Mouse (Mus musculus): ENCODE results near the gene En2.
A peak's percentile ranks its signal among the peaks of the same experiment; 100 is the strongest.

En2 gene

GRCm38 (mm10) chr5:28191201-28192098 lies 26.0 kb downstream of the En2 start:
- DNase-seq: no peak

DNA sequence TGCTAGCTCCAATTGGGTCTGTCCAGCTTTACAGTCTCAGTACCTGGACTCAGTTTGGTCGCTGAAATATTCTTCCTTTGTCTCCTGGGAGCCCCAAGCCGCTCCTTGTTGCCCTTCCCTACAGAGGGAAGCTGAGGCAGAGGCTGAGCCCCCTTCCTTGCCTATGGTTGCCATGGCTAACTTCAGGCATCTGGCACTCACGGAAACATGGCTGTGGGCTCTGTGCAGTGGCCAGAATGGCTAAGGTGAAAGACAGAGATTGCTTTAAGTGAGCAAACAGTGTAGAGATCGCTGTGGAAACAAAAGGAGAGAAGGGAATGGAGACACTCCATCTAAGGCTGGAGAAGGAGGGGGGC lies 26.6 kb downstream of the En2 start:
- DNase-seq: no peak

GRCm38 (mm10) chr5:28195473-28195872 lies 30.0 kb downstream of the En2 start:
- no peak for DNase-seq

DNA sequence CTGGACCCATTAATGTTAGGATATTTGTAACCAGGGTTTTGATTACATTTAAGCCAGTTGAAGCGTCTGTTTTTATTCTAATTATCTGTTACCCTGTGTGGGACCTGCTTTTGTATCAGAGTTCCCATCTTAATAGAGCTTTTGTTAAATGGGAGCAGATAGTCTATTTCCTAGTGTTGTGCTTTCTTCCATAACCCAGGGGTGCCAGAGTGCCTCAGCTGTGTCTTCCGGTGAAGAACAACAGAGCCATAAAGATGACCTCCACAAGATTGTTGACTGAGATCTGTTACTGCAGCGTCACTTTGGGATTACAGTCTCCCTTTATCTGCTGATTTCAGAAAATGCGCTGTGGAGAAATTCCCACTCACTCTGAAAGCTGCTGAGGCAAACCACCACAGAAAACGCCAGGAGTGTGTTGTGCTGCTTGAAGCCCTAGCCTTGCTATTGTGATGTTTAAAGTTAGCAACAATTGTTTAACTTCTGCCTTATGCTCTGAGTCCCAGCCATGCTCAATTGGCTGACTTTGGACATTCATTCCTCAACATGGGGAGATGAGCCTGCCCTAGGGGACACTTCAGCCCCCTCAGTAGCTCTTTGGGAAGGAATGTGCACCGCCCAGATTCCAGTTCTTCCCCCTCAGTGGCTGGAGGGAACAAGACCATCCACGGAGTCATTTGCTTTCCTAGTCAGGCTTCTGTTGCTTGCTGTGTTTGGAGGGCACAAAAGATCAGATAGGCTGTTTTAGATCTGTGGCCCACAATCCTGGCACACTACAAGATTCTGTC lies 33.8 kb downstream of the En2 start:
- no peak for DNase-seq

DNA sequence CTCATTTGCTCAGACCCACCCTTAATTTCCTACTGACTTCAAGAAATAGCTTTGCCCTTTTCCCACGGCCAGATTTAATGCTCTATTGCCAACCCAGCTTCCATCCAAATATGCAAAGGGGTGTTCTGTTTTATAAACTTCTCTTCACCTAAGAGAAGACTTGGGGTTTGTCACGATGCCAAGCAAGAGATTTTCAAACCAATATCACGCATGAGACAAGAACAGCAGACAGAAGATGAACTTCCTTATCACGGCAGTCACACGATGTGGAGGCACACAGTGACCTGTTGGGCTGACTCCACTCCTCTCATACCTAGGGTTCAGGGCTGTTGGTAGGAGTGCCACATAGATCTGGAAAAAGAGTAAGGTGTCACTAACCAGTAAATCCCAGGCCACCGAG lies 37.6 kb downstream of the En2 start:
- no peak for DNase-seq

DNA sequence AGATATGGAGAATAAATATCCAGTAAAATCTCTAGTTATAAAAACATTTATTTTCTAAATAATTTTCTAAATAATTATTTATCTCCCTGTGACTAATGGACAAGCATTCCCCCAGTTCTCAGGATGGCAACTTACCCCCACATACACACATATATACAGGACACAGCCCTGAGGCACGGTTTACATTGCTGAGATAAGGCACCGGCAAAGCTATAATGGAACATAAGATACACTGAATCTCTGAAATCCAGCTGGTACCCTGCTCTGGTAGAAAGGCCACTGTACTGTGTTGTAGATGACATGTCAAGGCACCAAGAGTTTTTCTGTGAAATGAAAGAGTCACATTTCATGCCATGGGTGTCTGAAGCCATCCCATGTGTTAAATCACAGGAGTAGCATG lies 39.2 kb downstream of the En2 start:
- DNase-seq: no peak

GRCm38 (mm10) chr5:28206448-28206847 lies 41.0 kb downstream of the En2 start:
- no peak for DNase-seq

GRCm38 (mm10) chr5:28207043-28207442 lies 41.5 kb downstream of the En2 start:
- no peak for DNase-seq

DNA sequence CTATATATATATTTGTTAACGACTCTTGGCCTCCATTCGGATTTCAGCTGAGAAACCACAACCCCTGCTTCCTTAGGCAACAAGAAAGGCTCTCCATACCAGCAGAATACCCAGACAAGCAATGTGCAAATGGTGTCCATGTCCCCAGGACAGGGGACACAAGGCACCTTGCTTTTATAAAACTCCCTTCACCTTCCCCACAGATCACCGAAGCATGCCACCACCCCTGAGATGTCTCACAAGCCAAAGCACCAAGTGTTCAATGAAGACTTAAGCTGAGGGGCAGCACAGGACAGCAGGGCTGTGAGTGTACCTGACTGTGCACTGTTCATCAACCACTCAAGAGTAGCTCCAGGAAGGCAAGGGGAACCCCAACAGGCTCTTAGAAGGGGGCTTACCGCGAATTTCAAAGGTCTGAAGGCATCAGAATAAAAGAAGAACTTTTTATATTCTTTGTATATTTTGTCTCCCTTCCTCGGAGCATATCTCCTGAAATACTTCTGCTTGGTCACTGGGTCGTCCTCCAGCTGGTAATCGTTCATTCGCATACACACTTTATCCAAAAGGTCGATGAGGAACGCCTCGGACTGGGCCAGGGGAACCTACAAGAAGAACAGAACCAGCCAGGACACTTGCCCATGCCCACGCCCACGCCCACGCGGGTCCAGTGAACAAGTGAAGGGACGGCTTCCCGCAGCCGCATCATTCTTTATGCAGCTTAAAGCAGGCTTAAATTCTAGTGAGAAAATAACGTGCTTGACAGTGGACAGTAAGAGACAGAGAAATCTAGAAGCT lies 43.4 kb downstream of the En2 start:
- DNase-seq: no peak

- DNase-seq: peak; percentile 14 to 31
Measured at GRCm38 (mm10) chr5:28209549-28210431, 44.3 kb downstream of the En2 start.

GRCm38 (mm10) chr5:28210591-28211550 lies 45.4 kb downstream of the En2 start:
- DNase-seq: no peak

DNA sequence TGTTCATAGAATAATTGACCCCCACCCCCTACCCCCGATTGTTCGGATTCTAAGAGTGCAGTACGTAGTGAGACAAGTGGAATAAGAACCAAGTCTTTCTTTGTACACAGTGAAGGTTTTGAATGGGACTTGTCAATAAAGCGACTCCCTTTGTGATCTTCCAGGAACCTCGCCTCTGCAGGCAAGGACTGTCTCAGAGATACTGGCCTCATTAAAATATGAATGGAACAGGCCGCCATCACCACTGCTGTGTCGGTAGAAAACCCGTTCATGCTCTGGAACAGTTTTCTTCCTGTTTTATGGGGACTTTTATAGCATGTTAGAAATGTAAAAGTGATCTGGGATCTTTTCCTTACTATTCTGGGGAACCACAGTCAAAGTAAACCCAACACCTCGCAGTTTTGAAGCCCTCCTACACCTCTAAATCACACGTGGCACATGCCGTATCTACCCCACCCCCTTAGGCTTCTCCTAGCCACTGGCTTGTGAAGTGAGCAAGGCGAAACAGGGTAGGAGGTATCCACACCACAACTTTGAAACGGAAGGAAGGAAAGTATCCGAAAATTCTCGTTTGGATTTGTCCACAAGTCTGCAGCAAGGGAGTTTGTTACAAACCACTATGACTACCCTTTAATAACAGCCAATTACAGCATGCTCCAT lies 46.3 kb downstream of the En2 start:
- no peak for DNase-seq

DNA sequence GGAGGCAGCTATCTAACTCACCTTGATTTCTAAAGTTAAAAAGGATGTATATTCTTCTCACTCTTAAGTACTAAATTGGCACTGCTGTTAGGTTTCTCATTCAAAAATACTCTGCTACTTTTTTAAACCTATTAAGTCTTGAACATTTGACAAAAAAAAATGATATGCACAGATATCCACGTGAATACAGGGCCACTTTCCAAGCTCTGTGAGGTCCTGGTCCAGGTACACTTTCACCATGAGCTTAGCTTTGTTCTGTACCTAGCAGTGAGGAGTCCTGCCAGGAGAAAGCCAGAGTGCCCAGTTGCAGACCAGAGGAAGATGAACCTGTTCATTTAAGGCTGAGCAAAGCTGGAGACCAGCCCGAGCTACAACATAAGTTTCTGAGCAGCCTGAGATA lies 47.9 kb downstream of the En2 start:
- DNase-seq: no peak

DNA sequence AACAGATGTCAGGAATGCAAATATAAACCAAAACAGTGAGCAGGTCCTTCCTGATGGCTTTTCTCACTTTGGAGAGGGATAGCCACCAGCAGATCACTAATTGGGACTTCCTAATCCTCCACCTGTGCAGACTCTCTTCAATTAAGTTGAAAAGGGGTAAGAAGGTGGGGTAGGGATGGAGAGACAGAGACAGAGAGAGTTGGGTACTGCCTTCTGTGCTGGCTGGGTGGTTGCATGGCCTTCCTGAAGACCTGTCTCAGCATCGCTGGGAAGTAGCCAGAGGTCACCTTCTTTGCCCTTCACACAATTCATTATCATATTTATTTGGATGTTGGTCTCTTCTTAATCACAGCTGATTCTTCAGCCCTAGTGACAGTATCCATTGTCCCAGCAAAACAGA lies 54.1 kb downstream of the En2 start:
- DNase-seq: no peak
